Mouse (Mus musculus): Measurements from ENCODE around the gene Scg5. TPM values are rescaled to one million over a fixed set of nuclear protein-coding genes. Genes with fewer than 3 reads are reported as not detected.

The Scg5 gene
- polyA plus RNA-seq, 1 experiment from 2014 or later: 17.9 TPM

GRCm38 (mm10) chr2:113795186-113795585, 33.7 kb downstream of the Scg5 start:
- WGBS: 80% methylated on average over 4 of the region's 4 CpGs
- no peaks in the 10 kb centered on the region for H3K36me3 ChIP-seq (replicated peaks)
- no peak for DNase-seq (ENCODE audit: extremely low spot score, low spot score)
- no peaks in the 10 kb centered on the region for H3K9me3 ChIP-seq
- H3K4me3 ChIP-seq: no peak overlapping the region
- no peaks in the 10 kb centered on the region for H3K27me3 ChIP-seq (ENCODE audit: poor library complexity, severe bottlenecking)
- H3K4me1 ChIP-seq: no peaks in the 10 kb centered on the region
- no peak overlapping the region for H3K27ac ChIP-seq

DNA sequence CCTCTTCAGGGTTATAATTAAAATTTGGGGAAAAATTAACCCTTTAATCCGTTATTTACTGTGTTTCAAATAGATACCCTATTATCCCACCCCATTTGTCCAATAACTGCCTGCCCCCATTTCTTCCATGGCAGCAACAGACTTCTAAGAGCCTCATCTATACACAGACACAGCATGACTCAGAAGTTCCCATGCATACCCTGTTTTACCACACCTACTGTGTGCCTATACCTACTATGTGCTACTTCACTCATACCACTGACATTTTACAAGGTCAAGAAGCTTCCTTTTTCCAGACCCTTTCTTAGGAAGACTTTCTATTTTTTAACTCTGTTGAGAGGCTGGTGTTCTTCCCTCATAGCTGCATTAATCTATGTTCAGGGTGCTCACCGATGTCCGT, 35.4 kb downstream of the Scg5 start:
- Histone ChIP-seq H3K4me3 (no peak overlapping the region), H3K27me3 (ENCODE audit: poor library complexity, severe bottlenecking) (no peaks in the 10 kb centered on the region), H3K36me3 (replicated peaks) (no peaks in the 10 kb centered on the region), H3K9me3 (no peaks in the 10 kb centered on the region), H3K4me1 (no peaks in the 10 kb centered on the region), H3K27ac (no peak overlapping the region)
- no peak for DNase-seq (ENCODE audit: extremely low spot score, low spot score)
- WGBS: 88% methylated on average over 3 of the region's 3 CpGs

DNA sequence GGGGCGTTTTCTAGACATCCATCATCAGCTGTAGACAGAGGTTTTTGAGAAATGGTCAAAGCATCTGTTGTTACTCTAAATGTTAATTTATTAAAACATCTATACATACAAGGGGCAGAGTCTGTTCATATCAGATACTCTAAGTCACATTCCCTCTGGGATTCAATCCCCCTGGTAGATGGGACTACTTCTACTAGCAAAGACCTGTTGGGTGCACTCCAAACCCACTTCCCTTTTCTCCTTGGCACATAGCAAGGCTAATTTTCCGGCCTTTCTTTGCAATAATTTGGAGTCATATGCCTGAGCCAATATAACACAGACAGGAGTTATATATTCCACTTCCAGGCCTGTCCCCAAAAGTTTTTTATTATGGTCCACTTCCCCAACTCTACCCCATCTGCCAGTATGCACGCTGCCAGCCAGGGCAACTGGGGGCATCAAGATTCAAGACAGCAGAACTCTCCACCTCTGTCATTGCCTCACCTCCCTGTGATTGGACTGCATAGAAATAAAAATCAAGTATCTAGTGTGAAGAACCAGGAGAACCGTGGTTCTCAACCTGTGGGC, 40.0 kb downstream of the Scg5 start:
- H3K27me3 ChIP-seq (ENCODE audit: poor library complexity, severe bottlenecking): no peaks in the 10 kb centered on the region
- no peaks in the 10 kb centered on the region for H3K36me3 ChIP-seq (replicated peaks)
- H3K27ac ChIP-seq: no peak overlapping the region
- H3K4me1 ChIP-seq: no peaks in the 10 kb centered on the region
- H3K4me3 ChIP-seq: no peak overlapping the region
- no peak for DNase-seq (ENCODE audit: extremely low spot score, low spot score)
- no peaks in the 10 kb centered on the region for H3K9me3 ChIP-seq
- WGBS: 94% methylated on average over 4 of the region's 4 CpGs

- Histone ChIP-seq H3K4me3 (no peak overlapping the region), H3K27me3 (ENCODE audit: poor library complexity, severe bottlenecking) (no peaks in the 10 kb centered on the region), H3K36me3 (replicated peaks) (no peaks in the 10 kb centered on the region), H3K27ac (no peak overlapping the region), H3K4me1 (no peaks in the 10 kb centered on the region), H3K9me3 (no peaks in the 10 kb centered on the region)
- 89% methylated on average over 4 of the region's 4 CpGs for WGBS
- DNase-seq (ENCODE audit: extremely low spot score, low spot score): no peak
Measured at GRCm38 (mm10) chr2:113787882-113788281, 41.0 kb downstream of the Scg5 start.

GRCm38 (mm10) chr2:113784851-113785250, 44.1 kb downstream of the Scg5 start:
- Histone ChIP-seq H3K9me3 (no peaks in the 10 kb centered on the region), H3K27ac (no peak overlapping the region), H3K4me3 (no peak overlapping the region), H3K4me1 (no peaks in the 10 kb centered on the region), H3K27me3 (ENCODE audit: poor library complexity, severe bottlenecking) (no peaks in the 10 kb centered on the region), H3K36me3 (replicated peaks) (no peaks in the 10 kb centered on the region)
- DNase-seq (ENCODE audit: extremely low spot score, low spot score): no peak
- 83% methylated on average over 3 of the region's 3 CpGs for WGBS

DNA sequence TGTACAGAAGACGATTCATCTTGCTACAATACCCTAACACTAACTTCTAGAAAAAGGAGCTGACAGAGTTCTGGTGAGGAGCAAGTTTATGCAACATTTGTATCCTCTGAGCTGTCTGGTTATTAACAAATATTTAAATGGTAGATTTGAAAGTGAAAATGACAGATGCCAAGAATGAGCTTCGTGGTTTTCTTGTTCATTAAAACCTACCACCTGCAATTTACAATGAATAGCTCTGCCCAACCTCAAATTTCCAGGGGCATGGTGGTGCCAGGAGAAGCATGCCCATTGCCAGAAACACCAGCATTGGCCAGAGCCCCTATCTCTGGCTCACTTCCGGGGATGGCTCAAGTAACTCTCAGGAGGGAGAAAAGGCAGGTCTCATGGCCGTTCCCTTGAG, 47.4 kb downstream of the Scg5 start:
- Histone ChIP-seq H3K27me3 (ENCODE audit: poor library complexity, severe bottlenecking) (no peaks in the 10 kb centered on the region), H3K27ac (no peak overlapping the region), H3K4me1 (no peaks in the 10 kb centered on the region), H3K36me3 (replicated peaks) (no peaks in the 10 kb centered on the region), H3K4me3 (no peak overlapping the region), H3K9me3 (no peaks in the 10 kb centered on the region)
- no peak for DNase-seq (ENCODE audit: extremely low spot score, low spot score)
- WGBS: 90% methylated on average over 4 of the region's 4 CpGs

DNA sequence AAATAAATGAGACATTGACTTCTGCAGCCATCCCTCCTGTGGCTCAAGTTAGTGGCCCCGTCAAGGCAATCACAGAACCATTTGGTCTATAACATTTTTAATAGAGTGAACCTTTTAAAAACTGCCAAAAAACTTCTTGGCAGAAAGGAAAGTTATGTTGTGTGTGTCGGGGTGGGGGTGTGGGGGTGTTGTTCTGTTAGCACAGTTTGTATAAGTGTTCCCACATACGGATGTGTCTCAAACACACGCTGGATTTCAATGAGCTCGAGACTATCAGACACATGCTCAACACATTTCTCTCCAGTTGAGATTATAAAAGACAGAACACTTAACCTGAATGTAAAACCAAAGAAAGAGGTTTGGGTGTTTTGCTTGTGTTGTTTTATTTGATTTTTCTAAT, 47.8 kb downstream of the Scg5 start:
- no peak overlapping the region for H3K27ac ChIP-seq
- H3K36me3 ChIP-seq (replicated peaks): no peaks in the 10 kb centered on the region
- H3K27me3 ChIP-seq (ENCODE audit: poor library complexity, severe bottlenecking): no peaks in the 10 kb centered on the region
- no peak for DNase-seq (ENCODE audit: extremely low spot score, low spot score)
- WGBS: 92% methylated on average over 5 of the region's 5 CpGs
- no peaks in the 10 kb centered on the region for H3K4me1 ChIP-seq
- H3K9me3 ChIP-seq: no peaks in the 10 kb centered on the region
- no peak overlapping the region for H3K4me3 ChIP-seq

DNA sequence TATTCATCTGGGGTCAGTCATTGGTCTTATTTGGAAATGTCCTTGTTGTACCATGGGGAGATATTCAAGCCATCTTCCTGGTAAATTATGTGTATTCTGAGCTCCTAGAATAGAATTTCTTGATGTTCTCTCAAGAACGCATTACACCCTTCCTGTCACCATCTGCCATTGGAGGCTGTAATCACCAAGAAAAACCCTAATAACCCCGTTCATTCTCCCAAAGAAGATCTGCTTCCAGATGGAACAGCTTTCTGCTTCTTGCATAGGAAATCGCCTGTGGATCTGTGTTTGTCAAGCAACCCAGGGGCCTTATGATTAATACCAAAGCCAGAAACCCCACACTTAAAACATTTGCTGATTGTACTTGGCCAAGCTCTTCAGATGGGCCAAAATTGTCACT, 49.6 kb downstream of the Scg5 start:
- Histone ChIP-seq H3K36me3 (replicated peaks) (no peaks in the 10 kb centered on the region), H3K27ac (no peak overlapping the region), H3K27me3 (ENCODE audit: poor library complexity, severe bottlenecking) (no peaks in the 10 kb centered on the region), H3K4me3 (no peak overlapping the region), H3K4me1 (no peaks in the 10 kb centered on the region), H3K9me3 (no peaks in the 10 kb centered on the region)
- DNase-seq (ENCODE audit: extremely low spot score, low spot score): no peak
- 85% methylated on average over 3 of the region's 3 CpGs for WGBS

- Histone ChIP-seq H3K36me3 (replicated peaks) (no peaks in the 10 kb centered on the region), H3K9me3 (no peaks in the 10 kb centered on the region), H3K27me3 (ENCODE audit: poor library complexity, severe bottlenecking) (no peaks in the 10 kb centered on the region), H3K4me1 (no peaks in the 10 kb centered on the region), H3K27ac (no peak overlapping the region), H3K4me3 (no peak overlapping the region)
- no peak for DNase-seq (ENCODE audit: extremely low spot score, low spot score)
- 77% methylated on average over 6 of the region's 6 CpGs for WGBS
Measured at GRCm38 (mm10) chr2:113778036-113778435, 50.9 kb downstream of the Scg5 start.

DNA sequence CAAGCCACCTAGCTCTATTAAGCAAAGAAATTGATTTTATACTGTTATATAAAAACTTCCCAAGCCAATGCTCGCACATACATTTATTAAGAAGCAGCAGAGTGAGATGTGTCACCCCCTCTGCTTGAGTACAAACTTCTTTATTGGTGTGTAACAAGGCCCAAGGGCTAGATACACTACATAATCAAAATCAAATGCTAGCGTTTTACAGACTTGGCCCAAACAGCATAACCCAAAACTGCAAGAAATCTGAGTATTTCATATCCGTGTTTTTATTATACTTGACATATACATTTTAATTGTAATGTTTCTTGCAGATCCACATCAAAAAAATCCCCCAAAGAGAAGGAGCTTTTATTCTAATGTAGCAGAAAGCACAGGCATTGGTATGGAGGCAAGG, 52.6 kb downstream of the Scg5 start:
- H3K27me3 ChIP-seq (ENCODE audit: poor library complexity, severe bottlenecking): no peaks in the 10 kb centered on the region
- H3K9me3 ChIP-seq: no peaks in the 10 kb centered on the region
- WGBS: 87% methylated on average over 3 of the region's 3 CpGs

DNA sequence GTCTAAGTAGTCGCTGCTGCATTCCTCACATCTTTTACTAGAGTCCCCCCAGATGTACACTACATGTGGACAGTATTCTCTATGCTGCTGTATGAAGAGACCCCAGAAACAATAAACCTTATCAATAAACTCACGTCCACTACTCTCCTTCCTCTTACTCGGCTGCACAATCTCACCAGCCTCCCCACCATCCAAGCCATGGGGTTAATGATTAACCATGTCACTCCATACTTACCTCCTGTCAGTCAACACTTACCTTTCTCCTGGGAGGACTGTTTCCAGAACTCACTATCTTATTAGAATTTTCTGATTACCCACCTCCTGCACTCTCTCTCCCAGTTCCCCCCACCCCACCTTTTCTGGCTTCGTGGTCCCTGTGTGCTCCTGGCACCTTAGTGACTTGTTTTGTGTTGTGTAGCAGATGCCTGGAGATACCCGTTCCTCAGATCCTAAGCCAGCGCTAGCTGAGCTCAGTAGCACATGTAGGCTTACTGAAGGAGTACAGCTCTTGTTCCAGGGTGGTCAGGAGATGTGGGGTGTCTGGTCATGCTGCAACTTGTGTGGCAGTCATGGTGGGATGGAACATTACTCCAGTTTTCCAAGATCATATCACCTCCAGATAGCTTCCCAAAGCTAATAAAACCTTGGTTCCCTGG, 54.6 kb downstream of the Scg5 start:
- H3K4me3 ChIP-seq: no peak overlapping the region
- no peaks in the 10 kb centered on the region for H3K4me1 ChIP-seq
- DNase-seq (ENCODE audit: extremely low spot score, low spot score): no peak
- no peak overlapping the region for H3K27ac ChIP-seq
- no peaks in the 10 kb centered on the region for H3K36me3 ChIP-seq (replicated peaks)
- no peaks in the 10 kb centered on the region for H3K9me3 ChIP-seq
- 86% methylated on average over 6 of the region's 6 CpGs for WGBS
- no peaks in the 10 kb centered on the region for H3K27me3 ChIP-seq (ENCODE audit: poor library complexity, severe bottlenecking)

More for the DNA sequence above, 52.6 kb downstream of the Scg5 start:
- H3K4me1 ChIP-seq: no peaks in the 10 kb centered on the region
- DNase-seq (ENCODE audit: extremely low spot score, low spot score): no peak
- no peaks in the 10 kb centered on the region for H3K36me3 ChIP-seq (replicated peaks)
- H3K4me3 ChIP-seq: no peak overlapping the region
- H3K27ac ChIP-seq: no peak overlapping the region

GRCm38 (mm10) chr2:113768541-113769303, 60.2 kb downstream of the Scg5 start:
- Histone ChIP-seq H3K4me3 (no peak overlapping the region), H3K27ac (no peak overlapping the region), H3K27me3 (ENCODE audit: poor library complexity, severe bottlenecking) (no peaks in the 10 kb centered on the region), H3K4me1 (no peaks in the 10 kb centered on the region), H3K9me3 (no peaks in the 10 kb centered on the region), H3K36me3 (replicated peaks) (no peaks in the 10 kb centered on the region)
- WGBS: 88% methylated on average over 8 of the region's 8 CpGs
- DNase-seq (ENCODE audit: extremely low spot score, low spot score): no peak

DNA sequence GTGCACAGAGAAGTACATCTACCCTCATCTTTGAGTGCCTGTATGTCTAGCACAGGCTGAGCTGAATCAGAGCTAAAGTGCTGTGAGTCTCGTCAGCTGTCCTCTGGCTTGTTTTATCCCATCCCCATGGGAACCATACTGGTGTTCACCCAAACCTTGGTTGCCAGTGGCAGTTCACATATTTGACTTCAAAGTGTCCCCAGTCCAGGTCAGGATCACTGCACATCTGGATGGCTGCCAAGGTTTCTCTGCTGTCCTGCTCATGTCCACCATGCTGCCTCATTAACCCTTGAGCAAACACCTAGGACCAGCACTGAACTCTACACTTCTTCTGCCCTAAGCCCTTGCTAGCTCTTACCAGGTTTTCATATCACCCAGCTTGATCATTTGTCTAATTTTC, 63.0 kb downstream of the Scg5 start:
- WGBS: 83% methylated on average over 1 of the region's 1 CpGs
- Histone ChIP-seq H3K27me3 (ENCODE audit: poor library complexity, severe bottlenecking) (peaks cover 9% of the 10 kb centered on the region), H3K36me3 (replicated peaks) (no peaks in the 10 kb centered on the region), H3K4me3 (no peak overlapping the region), H3K27ac (no peak overlapping the region), H3K4me1 (no peaks in the 10 kb centered on the region), H3K9me3 (no peaks in the 10 kb centered on the region)
- no peak for DNase-seq (ENCODE audit: extremely low spot score, low spot score)
